6 mouse cellular contexts compared by ENCODE assay signal in the genomic region with DNA sequence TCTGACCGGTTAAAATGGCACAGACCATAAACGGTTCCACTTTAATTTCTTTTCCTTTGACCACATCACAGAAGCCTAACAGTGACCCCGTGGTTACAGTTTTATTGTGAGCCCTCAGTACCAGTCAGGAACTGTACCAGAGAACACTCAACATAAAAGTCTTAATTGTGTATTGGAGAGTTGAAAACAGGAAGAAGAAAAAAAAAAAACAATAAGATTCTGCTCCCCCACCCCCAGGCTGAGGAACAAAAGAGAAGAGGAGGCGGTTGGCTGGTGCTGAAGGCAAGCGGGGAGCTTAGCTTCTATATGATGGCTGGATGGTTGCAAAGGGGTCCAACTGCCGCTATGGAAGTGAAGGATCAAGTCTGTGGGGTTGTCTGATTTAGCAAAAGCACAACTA.
"Had no signal": no experiment of that assay in that cellular context is flagged by ENCODE, and none has a peak within 500 bp of the region (broad histone marks: within the 10 kb centered on the region; RNA-seq: fewer than 3 reads in every experiment).

No protein-coding gene starts in this region.

- H3K36me3 ChIP-seq: kidney, embryonic 15.5 days; limb, embryonic 15.5 days; liver, embryonic 12.5 days; midbrain, embryonic 12.5 days had no signal

- ATAC-seq: liver, embryonic 12.5 days had no signal

- DNase-seq: right cerebral cortex, adult 18-20 months; thymus, adult 18-20 months had no signal

- H3K27me3 ChIP-seq: limb, embryonic 15.5 days; liver, embryonic 12.5 days; midbrain, embryonic 12.5 days had no signal
